In genomic region chr1:185401615-185402014, GRCm38 (mm10) we compare ENCODE assay signal across 19 mouse cellular contexts. TPM values are rescaled to one million over a fixed set of nuclear protein-coding genes. Genes with fewer than 3 reads are reported as not detected.
"Had no signal": no experiment of that assay in that cellular context is flagged by ENCODE, and none has a peak within 500 bp of the region (broad histone marks: within the 10 kb centered on the region; RNA-seq: fewer than 3 reads in every experiment).

No protein-coding gene starts in this region.

- ATAC-seq: liver, postnatal 0 days; lung, postnatal 0 days; midbrain, embryonic 13.5 days; midbrain, embryonic 16.5 days had no signal

- H3K4me2 ChIP-seq: limb, embryonic 15.5 days; liver, embryonic 11.5 days; lung, embryonic 14.5 days; midbrain, embryonic 13.5 days; neural tube, embryonic 13.5 days had no signal

- H3K4me3 ChIP-seq: layer of hippocampus, adult 2 months; limb, embryonic 15.5 days; midbrain, embryonic 13.5 days; myocyte; neural tube, embryonic 13.5 days had no signal

- H3K9me3 ChIP-seq: limb, embryonic 15.5 days; midbrain, embryonic 13.5 days; neural tube, embryonic 13.5 days had no signal

- H3K9ac ChIP-seq: limb, embryonic 15.5 days; liver, embryonic 14.5 days; liver, postnatal 0 days; lung, embryonic 14.5 days; midbrain, embryonic 13.5 days; neural tube, embryonic 13.5 days had no signal

- H3K27ac ChIP-seq: layer of hippocampus, adult 2 months; limb, embryonic 15.5 days; liver, embryonic 14.5 days; macrophage; midbrain, embryonic 13.5 days; neural tube, embryonic 13.5 days had no signal

- H3K4me1 ChIP-seq: limb, embryonic 15.5 days; midbrain, embryonic 13.5 days; neural tube, embryonic 13.5 days had no signal

- H3K27me3 ChIP-seq: limb, embryonic 15.5 days; midbrain, embryonic 13.5 days; neural tube, embryonic 13.5 days had no signal

- DNase-seq: kidney, adult 11 months; kidney, adult 9 months; kidney, postnatal 25 days; layer of hippocampus, adult 9-11 months; liver, postnatal 0 days; lung, embryonic 14.5 days; thymus, adult 2 months; thymus, postnatal 25 days had no signal

RNA-seq across cellular contexts. Expression of gene Slc30a10, which starts 53.0 kb away (rescaled TPM):
- polyA plus RNA-seq: lung, postnatal 0 days; macrophage; myocyte; urinary bladder, adult 2 months had no signal
